Mouse (Mus musculus) G1E (cell line): ENCODE measurements at regions not wholly inside any gene's neighbourhood (a gene's known extent, or its start where the extent isn't known, plus 50 kb on each side); places are given as distances from the start of the nearest gene placed in this dataset.

Experiments
- ATAC-seq: 2 replicates; pipeline ENCODE4 v1.8.0; 2016; ENCODE audit warnings: mild to moderate bottlenecking; ENCODE audit not compliant: insufficient number of reproducible peaks, poor library complexity, low FRiP score, severe bottlenecking; ENCODE audit errors: extremely low read depth
- DNase-seq: peaks from one replicate; pipeline ENCODE4 v3.0.0; 2012; ENCODE audit warnings: low spot score
- H3K27me3 ChIP-seq: 2 replicates; pipeline ENCODE4 v1.6.1; 2012; ENCODE audit warnings: mild to moderate bottlenecking, low read length, inconsistent platforms; ENCODE audit not compliant: insufficient read depth
- H3K36me3 ChIP-seq: replicated peaks from 2 replicates; pipeline ENCODE3; 2012; ENCODE audit warnings: mild to moderate bottlenecking, inconsistent platforms
- H3K4me1 ChIP-seq: 2 replicates; pipeline ENCODE4 v1.6.1; 2012; ENCODE audit warnings: low read depth, low read length, inconsistent platforms, mixed read lengths; ENCODE audit not compliant: insufficient read depth
- H3K4me3 ChIP-seq: 2 replicates; pipeline ENCODE4 v1.5.1; 2012; ENCODE audit warnings: low read depth, mild to moderate bottlenecking, inconsistent platforms, low read length, moderate library complexity, mixed read lengths
- H3K9me3 ChIP-seq: replicated peaks from 2 replicates; pipeline ENCODE4 v1.6.1; 2012; ENCODE audit warnings: inconsistent platforms
- CTCF ChIP-seq: IDR thresholded peaks from 2 replicates; pipeline ENCODE4 v1.5.1; 2012; ENCODE audit warnings: low read depth, low read length, inconsistent platforms, mixed read lengths
- GATA1 ChIP-seq: IDR thresholded peaks from 2 replicates; pipeline ENCODE4 v1.6.1; 2012; ENCODE audit warnings: borderline replicate concordance, low read length, inconsistent platforms, mixed read lengths
- GATA2 ChIP-seq: IDR thresholded peaks from 2 replicates; pipeline ENCODE4 v1.6.1; 2012; ENCODE audit warnings: low read depth, low read length, inconsistent platforms, borderline replicate concordance
- POLR2AphosphoS5 ChIP-seq: IDR thresholded peaks from 2 replicates; pipeline ENCODE4 v1.6.1; 2012; ENCODE audit warnings: low read depth, low read length, inconsistent platforms; ENCODE audit not compliant: insufficient replicate concordance
- TAL1 ChIP-seq: conservative IDR thresholded peaks from 2 replicates; pipeline ENCODE4 v1.6.1; 2012; ENCODE audit warnings: low read depth, low read length, inconsistent platforms, mixed read lengths

DNA sequence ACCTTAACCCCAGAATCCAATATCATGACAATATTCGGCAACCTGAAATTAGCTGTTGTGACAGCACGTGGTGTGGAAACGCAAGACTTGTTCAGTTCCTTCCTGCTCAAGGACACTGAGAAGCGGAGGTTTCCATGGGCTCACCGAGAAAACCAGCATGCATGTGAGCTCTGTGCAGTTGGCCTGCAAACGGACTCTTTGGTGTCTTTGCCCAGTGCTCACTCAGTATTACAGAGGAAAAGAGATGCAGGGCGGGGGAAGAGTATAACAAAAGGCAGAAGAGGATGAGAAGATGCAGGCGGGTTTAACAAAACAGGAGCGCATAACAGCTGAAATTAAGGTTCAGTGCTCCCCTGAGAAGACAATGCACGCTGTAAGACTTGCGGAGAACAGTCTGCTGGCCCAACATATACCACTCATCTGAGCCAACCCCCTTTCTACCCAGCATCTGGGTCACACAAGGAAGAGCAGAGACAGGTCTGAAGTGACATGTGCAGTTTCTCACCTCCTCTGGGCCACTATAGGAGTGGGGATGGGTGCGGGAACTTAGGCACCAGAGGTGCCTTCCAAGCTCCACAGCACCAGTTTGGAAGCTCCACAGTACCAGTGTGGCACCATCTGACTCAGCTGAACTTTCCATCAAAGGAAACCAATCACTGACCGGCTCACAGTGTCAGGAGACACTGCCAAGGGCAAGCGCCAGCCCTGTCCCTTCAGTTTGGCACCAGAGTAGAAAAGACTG lies 133.6 kb upstream of the Klf7 start:
- no peaks in the 10 kb centered on the region for H3K4me1 ChIP-seq
- ATAC-seq, result no peak
- H3K27me3 ChIP-seq, result no peaks in the 10 kb centered on the region
- TF ChIP-seq GATA2 (no peak), GATA1 (no peak), TAL1 (no peak)
- H3K4me3 ChIP-seq, result no peak overlapping the region
- H3K36me3 ChIP-seq, result no peaks in the 10 kb centered on the region
- H3K9me3 ChIP-seq, result no peaks in the 10 kb centered on the region
- DNase-seq, result no peak

DNA sequence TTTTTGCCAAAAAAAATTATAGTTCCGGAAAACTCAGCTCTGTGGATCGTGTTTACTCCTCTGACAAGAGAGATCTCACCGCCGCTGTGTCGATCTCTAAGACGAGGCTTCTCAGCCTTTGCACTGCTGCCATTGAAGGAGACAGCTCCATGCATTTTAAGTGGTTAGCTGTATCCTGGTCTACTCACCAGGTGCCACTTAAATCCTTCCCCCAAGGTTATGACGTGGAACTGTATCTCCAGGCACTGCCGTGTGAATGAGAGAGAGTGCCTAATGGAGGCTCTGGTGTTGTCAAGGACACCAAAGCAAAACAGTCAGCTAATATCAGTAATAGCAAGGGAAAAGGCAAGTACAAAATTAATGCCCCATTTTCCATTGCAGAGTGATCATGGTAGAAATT lies 132.6 kb upstream of the Klf7 start:
- H3K36me3 ChIP-seq, result no peaks in the 10 kb centered on the region
- no peaks in the 10 kb centered on the region for H3K9me3 ChIP-seq
- ATAC-seq (no peak), DNase-seq (no peak)
- no peaks in the 10 kb centered on the region for H3K27me3 ChIP-seq
- TF ChIP-seq GATA1, result no peak
- TF ChIP-seq GATA2, result no peak
- TF ChIP-seq POLR2AphosphoS5, result no peak
- TF ChIP-seq CTCF, result no peak
- TF ChIP-seq TAL1, result no peak
- H3K4me1 ChIP-seq, result no peaks in the 10 kb centered on the region
- no peak overlapping the region for H3K4me3 ChIP-seq

DNA sequence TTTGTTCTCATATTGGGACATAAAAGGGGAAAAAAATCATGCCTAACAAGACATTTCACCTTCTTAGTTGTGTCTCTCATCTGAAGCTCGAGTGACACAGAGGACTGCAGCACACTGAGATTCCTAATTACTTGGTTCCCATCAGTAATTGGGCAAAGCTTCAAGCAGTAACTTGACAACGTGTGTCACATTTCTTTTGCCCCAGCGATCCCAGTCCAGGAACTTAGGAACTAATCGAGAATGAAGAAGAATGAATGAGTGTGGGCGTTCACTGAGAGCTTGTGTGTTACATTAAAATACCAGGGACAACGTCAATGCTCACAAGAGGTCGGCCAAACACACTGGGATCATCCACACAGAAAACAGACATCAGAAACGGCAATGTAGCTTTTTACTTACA lies 131.9 kb upstream of the Klf7 start:
- Histone ChIP-seq H3K4me3 (no peak overlapping the region), H3K27me3 (no peaks in the 10 kb centered on the region), H3K4me1 (no peaks in the 10 kb centered on the region), H3K9me3 (no peaks in the 10 kb centered on the region), H3K36me3 (no peaks in the 10 kb centered on the region)
- ATAC-seq, result no peak
- TF ChIP-seq POLR2AphosphoS5 (no peak), CTCF (no peak), GATA2 (no peak), TAL1 (no peak), GATA1 (no peak)
- DNase-seq, result no peak

DNA sequence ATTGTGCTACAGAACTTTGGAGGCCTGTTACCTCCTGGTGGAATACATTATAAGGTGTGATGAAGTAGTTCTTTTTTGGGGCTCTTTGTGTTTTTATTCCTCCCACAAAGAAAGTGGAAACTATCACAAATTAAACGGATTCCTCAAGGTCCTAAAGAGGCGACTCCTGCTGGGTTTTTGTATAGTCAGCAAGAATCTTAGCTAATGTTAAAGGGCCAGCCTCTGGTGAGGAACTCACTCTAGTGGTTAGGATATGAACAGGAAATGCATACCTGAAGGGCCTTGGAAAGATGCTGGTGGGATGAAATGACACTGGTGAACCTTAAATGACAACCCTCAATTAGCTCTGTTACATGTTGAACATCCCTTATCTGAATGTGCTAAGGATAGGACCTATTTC lies 120.3 kb upstream of the Klf7 start:
- no peak for DNase-seq
- Histone ChIP-seq H3K4me1 (no peaks in the 10 kb centered on the region), H3K36me3 (no peaks in the 10 kb centered on the region), H3K9me3 (no peaks in the 10 kb centered on the region), H3K27me3 (no peaks in the 10 kb centered on the region), H3K4me3 (no peak overlapping the region)
- no peak for ATAC-seq
- TF ChIP-seq TAL1, result no peak
- TF ChIP-seq CTCF, result no peak
- no peak for TF ChIP-seq GATA2
- no peak for TF ChIP-seq POLR2AphosphoS5
- TF ChIP-seq GATA1, result no peak

DNA sequence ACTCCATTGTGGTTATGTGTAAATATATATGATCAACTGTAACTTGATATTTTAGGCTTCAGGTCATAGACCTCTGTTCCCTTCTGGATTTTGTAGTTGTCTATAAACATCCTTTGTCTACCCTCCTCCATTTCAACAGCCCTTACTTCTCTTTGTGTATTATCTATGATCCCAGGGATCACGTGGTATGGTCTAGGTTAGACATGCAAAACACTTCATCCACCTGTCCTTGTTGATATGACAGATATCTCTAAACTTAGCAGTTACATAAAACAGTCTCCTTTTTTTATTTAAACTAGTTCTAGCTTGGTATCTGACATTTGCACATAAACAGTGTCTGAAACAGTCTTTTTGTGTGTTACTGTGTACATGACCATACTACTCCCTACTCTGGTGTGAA lies 107.6 kb upstream of the Klf7 start:
- H3K9me3 ChIP-seq, result no peaks in the 10 kb centered on the region
- no peak for TF ChIP-seq GATA2
- no peak for TF ChIP-seq GATA1
- no peak for TF ChIP-seq POLR2AphosphoS5
- no peak for TF ChIP-seq TAL1
- no peak for TF ChIP-seq CTCF
- H3K4me1 ChIP-seq, result no peaks in the 10 kb centered on the region
- H3K4me3 ChIP-seq, result no peak overlapping the region
- no peak for DNase-seq
- H3K27me3 ChIP-seq, result no peaks in the 10 kb centered on the region
- no peaks in the 10 kb centered on the region for H3K36me3 ChIP-seq
- ATAC-seq, result no peak

DNA sequence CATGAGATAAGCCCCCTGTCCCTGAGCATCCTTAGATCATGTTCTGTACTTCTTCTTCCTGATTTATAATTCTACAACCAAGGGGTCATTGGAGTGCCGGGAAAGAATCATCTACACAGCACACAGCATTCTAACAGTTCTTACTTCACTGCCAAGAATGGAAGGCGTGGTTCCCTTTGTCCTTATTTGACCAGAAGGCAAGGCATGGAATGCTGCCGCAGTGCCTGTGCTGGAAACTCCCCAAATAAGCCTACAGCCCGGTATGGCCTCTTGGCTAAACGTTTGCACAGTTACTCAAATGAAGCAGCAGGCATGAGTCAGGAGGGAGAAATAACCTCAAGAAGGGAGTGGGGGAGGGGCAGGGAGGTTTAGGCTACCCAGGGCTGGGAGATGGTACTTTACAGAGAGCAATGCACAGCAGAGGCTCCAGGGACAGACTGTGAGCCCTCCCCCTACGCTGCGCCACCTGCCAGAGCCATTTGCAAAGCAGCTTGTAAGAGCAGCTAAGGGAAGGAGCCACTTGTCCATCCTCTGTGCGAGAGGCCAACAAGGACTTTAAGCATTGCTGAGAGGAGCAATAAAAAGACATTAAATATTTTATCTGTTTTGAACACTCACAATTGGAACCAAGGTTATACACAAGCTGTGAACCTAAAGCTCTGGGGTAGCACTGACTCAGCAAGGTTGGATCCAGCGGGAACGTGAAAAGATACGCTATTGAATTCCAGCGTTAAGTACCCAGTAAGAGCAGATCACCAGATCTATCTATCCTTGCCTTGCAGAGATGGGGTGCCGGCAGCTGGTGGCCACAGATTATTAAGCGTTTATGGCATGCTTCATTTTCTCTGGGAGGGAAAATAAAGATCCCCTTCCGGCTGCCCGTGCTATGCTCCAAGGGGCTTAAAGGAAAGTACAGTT lies 104.2 kb upstream of the Klf7 start:
- Histone ChIP-seq H3K4me3 (no peak overlapping the region), H3K9me3 (no peaks in the 10 kb centered on the region), H3K36me3 (no peaks in the 10 kb centered on the region), H3K27me3 (0 out of 2 replicates have a peak, but pooled peaks cover 4% of the 10 kb centered on the region), H3K4me1 (no peaks in the 10 kb centered on the region)
- no peak for ATAC-seq
- no peak for TF ChIP-seq TAL1
- no peak for TF ChIP-seq CTCF
- TF ChIP-seq GATA1, result no peak
- TF ChIP-seq GATA2, result no peak
- no peak for TF ChIP-seq POLR2AphosphoS5
- no peak for DNase-seq
